Mouse (Mus musculus): ENCODE measurements around the gene Pard3. TPM values are rescaled to one million over a fixed set of nuclear protein-coding genes. Genes with fewer than 3 reads are reported as not detected.
A peak's percentile ranks its signal among the peaks of the same experiment; 100 is the strongest.

The Pard3 gene
- polyA plus RNA-seq, 2 experiments = 39.1 to 43.3 TPM

GRCm38 (mm10) chr8:127091936-127092335 lies 28.2 kb downstream of the Pard3 start:
- no peak for TF ChIP-seq POLR2A (IDR thresholded peaks at IDR 0.05; ENCODE audit: borderline replicate concordance, extremely low read depth, insufficient read depth, insufficient read length)
- no peak overlapping the region for H3K4me3 ChIP-seq (replicated peaks; ENCODE audit: low read length)
- no peaks in the 10 kb centered on the region for H3K36me3 ChIP-seq (ENCODE audit: control insufficient read depth, insufficient read depth, low read length)
- no peaks in the 10 kb centered on the region for H3K9me3 ChIP-seq (ENCODE audit: control insufficient read depth, low read length)
- H3K27ac ChIP-seq (replicated peaks; ENCODE audit: low read depth, low read length) = peak overlapping the region; percentile 52; the same call in 1 of the 2 replicates
- DNase-seq (ENCODE audit: low spot score) (no peak), ATAC-seq (ENCODE audit: low FRiP score, low read depth) (no peak)
- 78% methylated on average over 3 of the region's 3 CpGs for WGBS
- peaks cover 42% of the 10 kb centered on the region for H3K4me1 ChIP-seq (ENCODE audit: control insufficient read depth, insufficient read depth, low read length)
- H3K9ac ChIP-seq (ENCODE audit: low read depth, low read length, severe bottlenecking) = no peak overlapping the region
- H3K27me3 ChIP-seq (ENCODE audit: control insufficient read depth, insufficient read depth, low read length) = no peaks in the 10 kb centered on the region
- H3K4me2 ChIP-seq (replicated peaks; ENCODE audit: low read depth, low read length, severe bottlenecking) = no peak overlapping the region

GRCm38 (mm10) chr8:127092383-127093112 lies 28.9 kb downstream of the Pard3 start:
- WGBS = 26% methylated on average over 10 of the region's 10 CpGs
- Histone ChIP-seq H3K36me3 (ENCODE audit: control insufficient read depth, insufficient read depth, low read length) (no peaks in the 10 kb centered on the region), H3K27ac (replicated peaks; ENCODE audit: low read depth, low read length) (peak overlapping the region; percentile 52), H3K4me2 (replicated peaks; ENCODE audit: low read depth, low read length, severe bottlenecking) (peak overlapping the region; percentile 24; the same call in 1 of the 2 replicates), H3K9ac (ENCODE audit: low read depth, low read length, severe bottlenecking) (0 out of 2 replicates have a peak overlapping the region, but pooled peaks have one; percentile 29), H3K27me3 (ENCODE audit: control insufficient read depth, insufficient read depth, low read length) (no peaks in the 10 kb centered on the region), H3K4me3 (replicated peaks; ENCODE audit: low read length) (no peak overlapping the region), H3K4me1 (ENCODE audit: control insufficient read depth, insufficient read depth, low read length) (peaks cover 39% of the 10 kb centered on the region), H3K9me3 (ENCODE audit: control insufficient read depth, low read length) (no peaks in the 10 kb centered on the region)
- DNase-seq (ENCODE audit: low spot score) (peak; percentile 86), ATAC-seq (ENCODE audit: low FRiP score, low read depth) (0 out of 2 replicates have a peak, but pooled peaks have one; percentile 28)
- TF ChIP-seq POLR2A (IDR thresholded peaks at IDR 0.05; ENCODE audit: borderline replicate concordance, extremely low read depth, insufficient read depth, insufficient read length) = no peak

GRCm38 (mm10) chr8:127093113-127093426 lies 29.4 kb downstream of the Pard3 start:
- peaks cover 34% of the 10 kb centered on the region for H3K4me1 ChIP-seq (ENCODE audit: control insufficient read depth, insufficient read depth, low read length)
- WGBS = 68% methylated on average over 3 of the region's 3 CpGs

GRCm38 (mm10) chr8:127095763-127096162 lies 32.1 kb downstream of the Pard3 start:
- peaks cover 20% of the 10 kb centered on the region for H3K4me1 ChIP-seq (ENCODE audit: control insufficient read depth, insufficient read depth, low read length)
- 47% methylated on average over 7 of the region's 7 CpGs for WGBS
- no peaks in the 10 kb centered on the region for H3K27me3 ChIP-seq (ENCODE audit: control insufficient read depth, insufficient read depth, low read length)

More at GRCm38 (mm10) chr8:127093113-127093426, 29.4 kb downstream of the Pard3 start:
- Histone ChIP-seq H3K4me2 (replicated peaks; ENCODE audit: low read depth, low read length, severe bottlenecking) (peak overlapping the region; percentile 24; the same call in 1 of the 2 replicates), H3K9me3 (ENCODE audit: control insufficient read depth, low read length) (no peaks in the 10 kb centered on the region), H3K4me3 (replicated peaks; ENCODE audit: low read length) (no peak overlapping the region), H3K27me3 (ENCODE audit: control insufficient read depth, insufficient read depth, low read length) (no peaks in the 10 kb centered on the region), H3K27ac (replicated peaks; ENCODE audit: low read depth, low read length) (peak overlapping the region; percentile 21; the same call in 1 of the 2 replicates), H3K9ac (ENCODE audit: low read depth, low read length, severe bottlenecking) (0 out of 2 replicates have a peak overlapping the region, but pooled peaks have one; percentile 29), H3K36me3 (ENCODE audit: control insufficient read depth, insufficient read depth, low read length) (no peaks in the 10 kb centered on the region)
- ATAC-seq (ENCODE audit: low FRiP score, low read depth) (no peak), DNase-seq (ENCODE audit: low spot score) (no peak)
- no peak for TF ChIP-seq POLR2A (IDR thresholded peaks at IDR 0.05; ENCODE audit: borderline replicate concordance, extremely low read depth, insufficient read depth, insufficient read length)

GRCm38 (mm10) chr8:127099439-127100090 lies 35.9 kb downstream of the Pard3 start:
- H3K27me3 ChIP-seq (ENCODE audit: control insufficient read depth, insufficient read depth, low read length) = no peaks in the 10 kb centered on the region
- DNase-seq (ENCODE audit: low spot score) (no peak), ATAC-seq (ENCODE audit: low FRiP score, low read depth) (no peak)
- WGBS = 58% methylated on average over 1 of the region's 1 CpGs
- peaks cover 10% of the 10 kb centered on the region; the same call in 1 of the 2 replicates for H3K4me1 ChIP-seq (ENCODE audit: control insufficient read depth, insufficient read depth, low read length)
- H3K4me2 ChIP-seq (replicated peaks; ENCODE audit: low read depth, low read length, severe bottlenecking) = no peak overlapping the region
- no peak overlapping the region for H3K27ac ChIP-seq (replicated peaks; ENCODE audit: low read depth, low read length)
- no peak overlapping the region for H3K4me3 ChIP-seq (replicated peaks; ENCODE audit: low read length)
- no peak overlapping the region for H3K9ac ChIP-seq (ENCODE audit: low read depth, low read length, severe bottlenecking)
- H3K9me3 ChIP-seq (ENCODE audit: control insufficient read depth, low read length) = no peaks in the 10 kb centered on the region
- H3K36me3 ChIP-seq (ENCODE audit: control insufficient read depth, insufficient read depth, low read length) = peaks cover 3% of the 10 kb centered on the region; the same call in 1 of the 2 replicates
- TF ChIP-seq POLR2A (IDR thresholded peaks at IDR 0.05; ENCODE audit: borderline replicate concordance, extremely low read depth, insufficient read depth, insufficient read length) = no peak

More at GRCm38 (mm10) chr8:127095763-127096162, 32.1 kb downstream of the Pard3 start:
- no peak for TF ChIP-seq POLR2A (IDR thresholded peaks at IDR 0.05; ENCODE audit: borderline replicate concordance, extremely low read depth, insufficient read depth, insufficient read length)
- Histone ChIP-seq H3K9me3 (ENCODE audit: control insufficient read depth, low read length) (no peaks in the 10 kb centered on the region), H3K9ac (ENCODE audit: low read depth, low read length, severe bottlenecking) (no peak overlapping the region), H3K27ac (replicated peaks; ENCODE audit: low read depth, low read length) (no peak overlapping the region), H3K4me3 (replicated peaks; ENCODE audit: low read length) (no peak overlapping the region), H3K4me2 (replicated peaks; ENCODE audit: low read depth, low read length, severe bottlenecking) (no peak overlapping the region), H3K36me3 (ENCODE audit: control insufficient read depth, insufficient read depth, low read length) (no peaks in the 10 kb centered on the region)
- ATAC-seq (ENCODE audit: low FRiP score, low read depth) = no peak
- no peak for DNase-seq (ENCODE audit: low spot score)
